Mouse (Mus musculus): ENCODE results near the gene Arg2.

GRCm38 (mm10) chr12:79175998-79176397 is 45.4 kb downstream of the Arg2 start:
- TF ChIP-seq POLR2A (IDR thresholded peaks at IDR 0.05; ENCODE audit: insufficient read depth, low read depth, low read length) (no peak), CTCF (IDR thresholded peaks at IDR 0.05; ENCODE audit: insufficient read depth, low read depth, low read length) (no peak)
